Mouse (Mus musculus) hindbrain, embryonic 15.5 days (tissue): Measurements from ENCODE around the gene Pkib. TPM values are rescaled to one million over a fixed set of nuclear protein-coding genes. Genes with fewer than 3 reads are reported as not detected.

Experiments
- ATAC-seq: fragments of 200-750 bp; cut with Nextera tagmentation; 2 replicates; pipeline ENCODE4 v1.8.0; 2017; ENCODE audit warnings: low read depth, moderate number of reproducible peaks, moderate TSS enrichment; ENCODE audit not compliant: low FRiP score
- H3K27ac ChIP-seq: fragments of 300-500 bp; sonication (generic); replicated peaks from 2 replicates; pipeline ENCODE4 v1.5.1; 2015; ENCODE audit warnings: mild to moderate bottlenecking, inconsistent platforms
- H3K27me3 ChIP-seq: fragments of 300-500 bp; sonication (generic); 2 replicates; pipeline ENCODE4 v1.6.1; 2015; ENCODE audit warnings: control low read depth, inconsistent platforms
- H3K36me3 ChIP-seq: fragments of 300-500 bp; sonication (generic); 2 replicates; pipeline ENCODE4 v1.6.1; 2015; ENCODE audit warnings: control low read depth, inconsistent platforms
- H3K4me1 ChIP-seq: fragments of 300-500 bp; sonication (generic); replicated peaks from 2 replicates; pipeline ENCODE4 v1.6.1; 2015; ENCODE audit warnings: control low read depth, inconsistent platforms
- H3K4me2 ChIP-seq: fragments of 300-500 bp; sonication (generic); 2 replicates; pipeline ENCODE4 v1.6.1; 2015; ENCODE audit warnings: moderate library complexity, mild to moderate bottlenecking, inconsistent platforms
- H3K4me3 ChIP-seq: fragments of 300-500 bp; sonication (generic); 2 replicates; pipeline ENCODE4 v1.5.1; 2015; ENCODE audit warnings: mild to moderate bottlenecking, inconsistent platforms
- H3K9ac ChIP-seq: fragments of 300-500 bp; sonication (generic); 2 replicates; pipeline ENCODE4 v1.6.1; 2015; ENCODE audit warnings: inconsistent platforms
- H3K9me3 ChIP-seq: fragments of 300-500 bp; sonication (generic); 2 replicates; pipeline ENCODE4 v1.6.1; 2016; ENCODE audit warnings: control low read depth, inconsistent platforms
- WGBS: fragments of 180-500 bp; shearing (Covaris S2); methylation state at CpG from one replicate; pipeline ENCODE4 v1.1.7; 2015; 5-methylcytosine and 5-hydroxymethylcytosine counted together
- polyA plus RNA-seq: library from polyadenylated mRNA; unstranded; fragments of >200 nt; fragmentation: Nextera tagmentation; extraction: Ambion mirVana; gene quantifications from 2 replicates; pipeline ENCODE4 v1.2.1, GENCODE M21; 2015

Gene Pkib
- polyA plus RNA-seq, 1 experiment from 2014 or later, result 5.4 TPM

DNA sequence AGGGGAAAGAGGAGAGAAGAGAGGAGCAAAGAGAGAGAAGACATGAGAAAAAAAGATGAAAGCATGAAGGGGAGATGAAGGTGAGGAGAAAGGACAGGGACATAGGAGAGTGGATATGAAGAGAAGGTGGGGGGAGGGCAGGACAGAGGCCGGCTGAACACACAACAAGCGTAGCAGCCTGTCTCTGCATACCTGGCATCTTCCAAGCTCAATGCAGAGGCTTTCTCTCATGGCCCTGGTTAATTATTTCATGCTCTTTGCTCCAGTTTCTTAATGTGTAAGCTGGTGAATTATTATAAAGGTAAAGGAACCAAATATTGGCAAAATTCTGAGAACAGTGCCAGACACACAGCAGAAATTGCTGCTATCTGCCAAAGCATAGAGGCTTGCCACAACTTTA is 109.6 kb downstream of the Pkib start:
- no peaks in the 10 kb centered on the region for H3K27me3 ChIP-seq
- no peak for ATAC-seq
- H3K36me3 ChIP-seq, result no peaks in the 10 kb centered on the region
- H3K4me1 ChIP-seq, result no peaks in the 10 kb centered on the region
- H3K4me2 ChIP-seq, result no peak overlapping the region
- no peaks in the 10 kb centered on the region for H3K9me3 ChIP-seq
- no peak overlapping the region for H3K27ac ChIP-seq
- H3K9ac ChIP-seq, result no peak overlapping the region
- WGBS, result 73% methylated on average over 2 of the region's 2 CpGs
- H3K4me3 ChIP-seq, result no peak overlapping the region

DNA sequence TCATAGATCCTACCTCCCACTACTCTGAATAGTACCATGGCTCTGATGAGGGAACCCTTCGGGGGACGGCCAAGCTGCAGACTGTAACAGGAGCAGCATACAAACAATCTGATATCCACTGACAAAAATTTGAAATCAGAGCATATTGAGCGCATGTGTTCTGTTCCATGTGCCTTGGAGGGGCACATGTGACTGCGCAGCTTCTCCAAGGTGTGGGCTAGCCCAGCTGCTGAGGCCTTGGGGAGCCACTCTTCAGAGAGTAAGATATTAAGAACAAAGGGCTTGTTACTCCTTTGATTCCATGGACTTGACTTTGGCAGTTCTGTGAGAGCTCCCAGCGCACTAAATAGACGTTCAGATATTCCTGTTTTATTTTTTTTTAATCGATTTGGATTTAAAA is 111.3 kb downstream of the Pkib start:
- no peak overlapping the region for H3K4me2 ChIP-seq
- H3K27me3 ChIP-seq, result no peaks in the 10 kb centered on the region
- no peaks in the 10 kb centered on the region for H3K9me3 ChIP-seq
- H3K36me3 ChIP-seq, result no peaks in the 10 kb centered on the region
- no peak for ATAC-seq
- H3K4me1 ChIP-seq, result no peaks in the 10 kb centered on the region
- H3K4me3 ChIP-seq, result no peak overlapping the region
- H3K9ac ChIP-seq, result 0 out of 2 replicates have a peak overlapping the region, but pooled peaks have one; percentile 43
- 69% methylated on average over 7 of the region's 7 CpGs for WGBS
- H3K27ac ChIP-seq, result no peak overlapping the region

DNA sequence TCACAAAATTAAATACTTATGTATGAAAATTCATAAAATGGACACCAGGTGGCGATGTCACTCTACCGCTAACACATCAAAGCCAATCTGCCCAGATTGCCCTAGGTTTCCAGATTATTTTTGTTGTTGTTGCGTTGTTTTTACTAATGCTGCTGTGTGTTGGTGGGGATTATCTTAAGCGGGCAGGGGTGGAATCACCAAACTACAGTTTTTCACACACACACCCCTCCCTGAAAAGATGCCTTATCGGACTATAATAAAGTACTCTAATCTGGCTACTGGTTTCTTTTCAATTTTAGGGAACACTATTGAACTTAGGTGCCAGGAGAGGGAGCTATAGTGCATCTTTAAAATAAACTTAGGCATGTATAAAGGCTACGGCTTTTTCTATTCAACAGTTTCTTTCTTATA is 111.8 kb downstream of the Pkib start:
- no peaks in the 10 kb centered on the region for H3K4me1 ChIP-seq
- no peak overlapping the region; the same call in 1 of the 2 replicates for H3K27ac ChIP-seq
- peak overlapping the region; percentile 58 for H3K4me2 ChIP-seq
- peak overlapping the region; percentile 43; the same call in 1 of the 2 replicates for H3K9ac ChIP-seq
- H3K9me3 ChIP-seq, result no peaks in the 10 kb centered on the region
- peak overlapping the region; percentile 43 for H3K4me3 ChIP-seq
- H3K27me3 ChIP-seq, result no peaks in the 10 kb centered on the region
- WGBS, result 1% methylated on average over 6 of the region's 6 CpGs
- ATAC-seq, result peak; percentile 86
- no peaks in the 10 kb centered on the region for H3K36me3 ChIP-seq

DNA sequence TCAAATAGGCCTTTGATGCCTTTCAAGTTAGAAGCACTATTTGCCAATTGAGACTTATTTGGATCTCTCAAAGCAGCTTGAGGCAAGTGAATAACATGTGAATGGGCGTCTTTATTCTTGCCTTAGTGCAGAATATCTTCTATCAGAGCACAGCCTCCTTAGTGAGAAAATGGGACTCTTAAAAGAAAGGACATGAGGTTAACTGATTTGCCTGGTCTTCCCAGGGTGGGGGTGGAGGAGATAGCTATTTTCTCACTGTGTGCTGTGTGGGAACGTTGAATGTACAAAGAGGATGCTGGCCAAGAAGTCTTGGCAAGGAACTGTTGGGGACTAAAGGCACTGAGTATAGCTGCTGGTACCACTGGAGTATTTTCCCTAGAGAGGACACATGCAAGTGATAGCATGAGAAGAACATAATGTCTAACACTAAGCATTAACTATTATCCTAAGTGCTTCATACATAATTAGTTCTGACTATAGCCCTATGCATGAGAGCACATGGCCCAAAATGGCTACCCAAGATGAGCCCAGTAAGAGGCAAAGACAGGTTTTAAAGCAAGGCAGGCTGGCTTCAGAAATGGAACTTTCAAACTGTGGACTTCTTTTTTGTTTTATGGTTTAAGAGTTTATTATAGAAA is 112.5 kb downstream of the Pkib start:
- Histone ChIP-seq H3K27me3 (no peaks in the 10 kb centered on the region), H3K27ac (peak overlapping the region; percentile 47), H3K9ac (no peak overlapping the region), H3K4me1 (no peaks in the 10 kb centered on the region), H3K4me3 (no peak overlapping the region), H3K9me3 (no peaks in the 10 kb centered on the region), H3K4me2 (no peak overlapping the region), H3K36me3 (no peaks in the 10 kb centered on the region)
- WGBS, result 12% methylated on average over 2 of the region's 2 CpGs
- peak; percentile 91 for ATAC-seq

DNA sequence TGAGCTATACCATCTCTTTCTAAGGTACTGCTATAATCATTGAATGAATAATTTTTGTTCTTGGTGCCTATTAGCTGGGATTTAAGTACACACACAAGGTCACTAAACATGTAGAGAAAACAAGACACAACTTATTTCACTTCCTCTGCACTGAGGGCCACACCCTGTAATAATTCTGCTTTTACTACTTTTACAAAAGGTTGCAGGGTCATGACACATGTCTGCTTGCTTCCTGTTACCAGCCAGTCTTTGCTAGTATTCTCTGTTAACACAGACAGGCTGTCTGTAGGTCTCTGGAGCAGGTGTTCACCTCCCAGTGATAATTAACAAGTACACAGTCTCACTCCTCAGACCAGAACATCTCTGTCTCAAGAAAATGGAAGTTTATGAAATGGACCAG is 113.7 kb downstream of the Pkib start:
- Histone ChIP-seq H3K4me3 (no peak overlapping the region), H3K9me3 (no peaks in the 10 kb centered on the region), H3K27ac (no peak overlapping the region; the same call in 1 of the 2 replicates), H3K4me1 (no peaks in the 10 kb centered on the region), H3K4me2 (no peak overlapping the region), H3K27me3 (no peaks in the 10 kb centered on the region), H3K36me3 (no peaks in the 10 kb centered on the region), H3K9ac (no peak overlapping the region)
- no peak for ATAC-seq

DNA sequence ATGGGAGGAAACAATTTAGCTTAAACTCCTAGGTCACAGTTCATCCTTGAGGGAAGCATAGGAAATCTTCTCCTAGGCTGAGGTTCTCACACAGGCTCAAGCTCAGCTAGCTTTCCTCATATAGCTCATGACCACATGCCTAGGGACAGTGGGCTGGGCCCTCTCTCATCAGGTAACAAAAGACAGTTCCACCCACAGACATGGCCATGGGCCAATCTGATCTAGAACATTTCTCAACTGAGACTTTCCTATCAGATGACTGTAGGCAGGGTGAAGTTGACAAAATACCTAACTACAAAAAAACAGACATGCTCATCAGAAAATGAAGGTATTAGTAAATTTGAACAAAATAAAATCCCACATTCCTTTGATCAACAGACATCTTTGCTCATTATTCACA is 115.3 kb downstream of the Pkib start:
- H3K9me3 ChIP-seq, result no peaks in the 10 kb centered on the region
- ATAC-seq, result no peak
- no peaks in the 10 kb centered on the region for H3K4me1 ChIP-seq
- no peak overlapping the region for H3K4me2 ChIP-seq
- H3K4me3 ChIP-seq, result no peak overlapping the region
- no peaks in the 10 kb centered on the region for H3K36me3 ChIP-seq
- no peak overlapping the region for H3K9ac ChIP-seq
- H3K27ac ChIP-seq, result no peak overlapping the region
- H3K27me3 ChIP-seq, result no peaks in the 10 kb centered on the region

DNA sequence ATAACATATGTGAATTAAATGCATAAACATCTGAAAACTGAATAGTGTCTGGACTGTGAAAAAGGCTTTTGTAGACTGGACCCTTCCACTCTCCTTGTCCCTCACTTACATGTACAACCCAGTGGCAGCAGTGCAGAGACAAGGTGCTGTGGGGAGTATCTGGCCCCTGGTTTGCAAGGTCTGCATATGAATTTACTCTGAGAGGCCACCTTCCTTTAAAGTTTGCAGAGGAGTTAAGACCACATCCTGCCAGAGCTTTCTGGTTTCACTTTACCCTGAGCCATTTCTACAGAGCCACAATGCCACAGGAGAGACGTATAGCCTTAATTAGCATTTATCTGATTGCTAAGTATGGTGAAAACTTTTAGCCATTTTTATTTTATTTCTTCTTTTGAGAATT is 121.6 kb downstream of the Pkib start:
- Histone ChIP-seq H3K4me1 (no peaks in the 10 kb centered on the region), H3K36me3 (no peaks in the 10 kb centered on the region), H3K4me3 (no peak overlapping the region), H3K4me2 (no peak overlapping the region), H3K27ac (no peak overlapping the region), H3K9me3 (no peaks in the 10 kb centered on the region), H3K9ac (no peak overlapping the region), H3K27me3 (no peaks in the 10 kb centered on the region)
- no peak for ATAC-seq
- WGBS, result 94% methylated on average over 1 of the region's 1 CpGs

DNA sequence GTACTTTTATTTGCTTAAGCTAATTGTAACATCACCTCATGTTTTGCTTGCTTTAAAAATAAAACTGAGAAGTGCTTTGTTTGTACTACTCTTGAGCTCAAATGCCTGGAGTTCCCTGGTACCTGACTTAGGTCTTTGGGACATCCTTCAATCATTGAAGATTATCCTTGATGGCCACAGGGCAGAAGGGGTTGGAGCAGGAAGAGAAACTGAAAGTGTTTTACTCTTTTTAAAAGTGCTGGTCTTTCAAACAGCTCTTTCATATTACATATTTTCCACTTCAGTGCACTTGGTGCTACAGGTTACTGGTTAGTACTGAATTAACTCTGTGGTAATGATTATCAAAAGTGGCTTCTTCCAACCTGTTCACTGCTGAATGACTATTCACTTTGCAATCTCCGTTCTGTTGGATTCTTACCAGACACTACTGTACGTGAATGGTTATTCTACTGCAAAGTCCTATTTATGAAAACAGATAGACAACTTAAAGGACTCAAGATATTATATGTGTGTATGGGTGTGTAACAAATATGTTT is 123.5 kb downstream of the Pkib start:
- Histone ChIP-seq H3K36me3 (no peaks in the 10 kb centered on the region), H3K4me2 (no peak overlapping the region), H3K27ac (no peak overlapping the region), H3K27me3 (no peaks in the 10 kb centered on the region), H3K9ac (no peak overlapping the region), H3K4me1 (no peaks in the 10 kb centered on the region), H3K9me3 (no peaks in the 10 kb centered on the region), H3K4me3 (no peak overlapping the region)
- ATAC-seq, result no peak
- 92% methylated on average over 2 of the region's 2 CpGs for WGBS

DNA sequence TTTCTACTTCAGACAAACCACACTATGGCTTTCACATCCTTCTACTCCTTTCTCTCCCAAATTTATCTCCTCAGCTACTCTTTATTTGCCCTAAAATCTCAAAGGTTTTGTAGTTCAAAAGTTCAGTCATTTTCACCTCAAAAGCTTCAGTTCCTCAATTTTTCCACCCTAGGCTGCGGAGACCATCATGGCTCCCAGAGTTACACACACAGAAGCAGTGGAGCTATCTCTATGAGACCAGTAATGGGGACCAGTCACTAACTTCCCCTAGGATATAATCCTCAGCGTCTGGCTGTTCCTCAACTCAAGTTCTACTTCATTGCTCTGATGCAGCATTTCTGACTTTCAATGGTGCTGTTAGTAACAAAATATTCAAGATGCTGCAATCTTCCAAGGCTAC is 127.2 kb downstream of the Pkib start:
- Histone ChIP-seq H3K9me3 (no peaks in the 10 kb centered on the region), H3K4me2 (no peak overlapping the region), H3K4me1 (no peaks in the 10 kb centered on the region), H3K36me3 (no peaks in the 10 kb centered on the region), H3K4me3 (no peak overlapping the region), H3K27me3 (no peaks in the 10 kb centered on the region), H3K27ac (no peak overlapping the region), H3K9ac (no peak overlapping the region)
- 97% methylated on average over 2 of the region's 2 CpGs for WGBS
- ATAC-seq, result no peak

DNA sequence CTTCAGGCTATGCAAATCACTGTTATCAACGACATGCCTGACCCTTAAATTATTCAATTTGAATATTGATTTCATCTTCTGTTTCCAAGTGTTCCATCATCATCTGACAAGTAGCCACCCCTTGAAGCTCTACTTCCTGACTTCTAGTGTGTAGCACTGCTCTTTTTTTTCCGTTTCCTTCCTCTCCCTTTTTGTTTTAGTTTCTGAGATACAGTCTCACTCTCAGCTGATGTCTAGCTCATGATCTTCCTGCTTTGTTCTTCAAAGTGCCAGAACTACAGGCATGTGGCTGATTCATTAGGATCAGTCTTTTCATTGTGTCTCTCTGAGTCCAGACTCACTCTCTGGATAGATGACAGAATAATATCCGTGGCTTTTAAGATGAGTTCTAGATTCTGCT is 128.9 kb downstream of the Pkib start:
- no peak for ATAC-seq
- H3K27ac ChIP-seq, result no peak overlapping the region
- no peaks in the 10 kb centered on the region for H3K4me1 ChIP-seq
- no peaks in the 10 kb centered on the region for H3K36me3 ChIP-seq
- H3K27me3 ChIP-seq, result no peaks in the 10 kb centered on the region
- WGBS, result 76% methylated on average over 3 of the region's 3 CpGs
- H3K4me3 ChIP-seq, result no peak overlapping the region
- H3K9ac ChIP-seq, result no peak overlapping the region
- H3K9me3 ChIP-seq, result no peaks in the 10 kb centered on the region
- no peak overlapping the region for H3K4me2 ChIP-seq

DNA sequence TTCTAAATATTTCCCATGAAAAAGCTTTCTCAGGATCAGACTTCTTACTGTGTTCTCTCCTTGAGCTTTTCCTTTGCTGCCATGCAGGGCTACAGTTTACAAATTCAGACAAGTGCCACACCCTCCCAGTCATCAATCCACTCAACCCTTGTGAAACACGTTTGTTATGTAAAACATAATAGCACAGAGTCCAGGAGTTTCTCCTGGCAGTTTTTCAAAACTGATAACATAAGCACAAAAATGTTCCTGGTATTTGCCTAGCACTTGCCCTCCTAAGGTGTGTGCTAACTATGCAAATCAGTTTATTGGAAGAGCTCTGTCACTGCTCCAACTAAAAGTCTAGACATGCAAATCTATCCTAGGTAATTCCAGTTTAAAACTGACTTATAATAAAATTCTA is 131.3 kb downstream of the Pkib start:
- Histone ChIP-seq H3K4me2 (no peak overlapping the region), H3K9ac (no peak overlapping the region), H3K27me3 (no peaks in the 10 kb centered on the region), H3K27ac (no peak overlapping the region), H3K9me3 (no peaks in the 10 kb centered on the region), H3K36me3 (no peaks in the 10 kb centered on the region), H3K4me3 (no peak overlapping the region), H3K4me1 (no peaks in the 10 kb centered on the region)
- 24% methylated on average over 1 of the region's 1 CpGs for WGBS
- ATAC-seq, result no peak

DNA sequence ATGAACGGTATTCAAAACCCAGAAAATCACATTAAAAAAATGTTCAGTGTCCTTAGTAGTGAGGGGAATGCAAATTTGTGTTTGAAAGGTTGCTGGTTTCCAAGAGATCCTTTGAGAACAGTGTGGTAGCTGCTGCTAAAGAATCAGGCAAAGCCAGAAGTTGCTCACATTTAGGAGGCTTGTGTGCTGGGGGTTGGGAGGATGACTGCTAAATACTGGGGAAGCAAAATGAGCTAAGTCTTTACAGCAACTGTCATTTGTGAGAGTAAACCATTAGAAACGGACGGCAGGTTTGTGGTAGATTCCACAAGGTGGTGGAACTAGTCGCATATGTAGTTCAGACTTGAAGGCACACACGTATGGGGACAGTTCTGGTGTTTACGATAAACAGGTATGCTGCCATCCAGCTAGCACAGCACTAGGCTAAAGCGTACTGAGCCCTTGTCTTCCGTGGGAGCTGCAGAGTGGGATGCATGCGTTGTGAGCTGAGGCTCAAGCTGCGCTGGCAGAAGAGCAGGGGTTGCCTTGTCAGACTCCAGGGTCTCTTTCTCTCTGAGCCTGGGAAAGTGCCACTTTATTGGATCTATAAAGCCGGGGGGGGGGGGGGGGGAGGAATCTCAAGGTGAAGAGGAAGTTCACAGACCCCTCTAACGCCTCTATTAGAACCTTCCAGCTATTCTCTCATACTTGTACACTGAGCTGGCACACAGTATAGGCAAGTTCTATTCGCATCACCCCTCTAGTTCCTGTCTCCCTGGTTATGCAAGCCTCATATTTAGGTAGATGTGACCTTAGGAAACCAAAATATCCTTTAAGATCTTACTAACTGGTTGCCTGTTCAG is 151.7 kb downstream of the Pkib start:
- WGBS, result 10% methylated on average over 12 of the region's 13 CpGs
- no peaks in the 10 kb centered on the region for H3K36me3 ChIP-seq
- ATAC-seq, result peak; percentile 81

More for the DNA sequence above, 151.7 kb downstream of the Pkib start:
- H3K9me3 ChIP-seq, result no peaks in the 10 kb centered on the region
- H3K4me2 ChIP-seq, result peak overlapping the region; percentile 55
- peak overlapping the region; percentile 82 for H3K27ac ChIP-seq
- no peaks in the 10 kb centered on the region for H3K27me3 ChIP-seq
- H3K9ac ChIP-seq, result peak overlapping the region; percentile 34; the same call in 1 of the 2 replicates
- peak overlapping the region; percentile 24 for H3K4me3 ChIP-seq
- H3K4me1 ChIP-seq, result peaks cover 18% of the 10 kb centered on the region
